Mouse (Mus musculus) erythroblast, embryonic 14.5 days (primary cell): Measurements from ENCODE around the gene Adora2a.

ENCODE experiments used
- GATA1 ChIP-seq: IDR thresholded peaks from 2 replicates; pipeline ENCODE4 v1.6.1; 2012; ENCODE audit warnings: low read length, inconsistent platforms, mixed read lengths
- TAL1 ChIP-seq: IDR thresholded peaks from 3 replicates; pipeline ENCODE4 v1.6.1; 2012; ENCODE audit warnings: low read length, inconsistent platforms, mixed read lengths

GRCm38 (mm10) chr10:75276427-75277013 is 40.2 kb upstream of the Adora2a start:
- TF ChIP-seq GATA1 (no peak), TAL1 (no peak)
